Mouse (Mus musculus) heart, embryonic 14.5 days (tissue): ENCODE data around the gene Hexim2. TPM values are rescaled to one million over a fixed set of nuclear protein-coding genes. Genes with fewer than 3 reads are reported as not detected.

Source experiments
- ATAC-seq: fragments of 200-750 bp; cut with Nextera tagmentation; 2 replicates; pipeline ENCODE4 v1.8.0; 2017; ENCODE audit warnings: low read depth, moderate TSS enrichment; ENCODE audit not compliant: insufficient number of reproducible peaks, insufficient read depth, low FRiP score
- H3K27ac ChIP-seq, 2 experiments: fragments of 200-500 bp in 1 of 2; fragments of 300-500 bp in 1 of 2; sonication (generic) in 1 of 2; replicated peaks in 1 of 2; 2 replicates each; pipeline ENCODE4 v1.5.1; 2012 to 2014; ENCODE audit warnings: low read depth in 2 of 2, low read length in 2 of 2, control low read depth in 1 of 2, mild to moderate bottlenecking in 1 of 2, mixed read lengths in 1 of 2; ENCODE audit not compliant: control insufficient read depth in 1 of 2, insufficient read depth in 1 of 2
- H3K27me3 ChIP-seq: fragments of 300-500 bp; sonication (generic); 2 replicates; pipeline ENCODE4 v1.6.1; 2014; ENCODE audit warnings: mild to moderate bottlenecking, low read length, control low read depth; ENCODE audit not compliant: control insufficient read depth, insufficient read depth
- H3K36me3 ChIP-seq: fragments of 300-500 bp; sonication (generic); 2 replicates; pipeline ENCODE4 v1.6.1; 2014; ENCODE audit warnings: mild to moderate bottlenecking, control low read depth, low read length, mixed read lengths; ENCODE audit not compliant: control insufficient read depth, insufficient read depth
- H3K4me1 ChIP-seq, 2 experiments: fragments of 200-500 bp in 1 of 2; fragments of 300-500 bp in 1 of 2; sonication (generic) in 1 of 2; 2 replicates each; pipeline ENCODE4 v1.6.1; 2012 to 2014; ENCODE audit warnings: low read length in 2 of 2, control low read depth in 1 of 2, mixed read lengths in 1 of 2; ENCODE audit not compliant: control insufficient read depth in 2 of 2, insufficient read depth in 2 of 2
- H3K4me2 ChIP-seq: fragments of 300-500 bp; sonication (generic); 2 replicates; pipeline ENCODE4 v1.6.1; 2014; ENCODE audit warnings: mild to moderate bottlenecking, low read length
- H3K4me3 ChIP-seq, 2 experiments: fragments of 200-500 bp in 1 of 2; fragments of 300-500 bp in 1 of 2; sonication (generic) in 1 of 2; 2 replicates each; pipeline ENCODE4 v1.5.1; 2012 to 2014; ENCODE audit warnings: low read length in 2 of 2, mild to moderate bottlenecking in 2 of 2, control low read depth in 1 of 2, low read depth in 1 of 2, moderate library complexity in 1 of 2; ENCODE audit not compliant: control insufficient read depth in 1 of 2, insufficient read depth in 1 of 2
- H3K9ac ChIP-seq: fragments of 300-500 bp; sonication (generic); 2 replicates; pipeline ENCODE4 v1.6.1; 2014; ENCODE audit warnings: mild to moderate bottlenecking, low read length
- H3K9me3 ChIP-seq: fragments of 300-500 bp; sonication (generic); 2 replicates; pipeline ENCODE4 v1.6.1; 2016; ENCODE audit warnings: low read length, control low read depth; ENCODE audit not compliant: control insufficient read depth
- WGBS: fragments of 180-500 bp; shearing (Covaris S2); extraction: QIAGEN DNeasy Blood & Tissue Kit; methylation state at CpG from one replicate; pipeline ENCODE4 v1.1.7; 2014; 5-methylcytosine and 5-hydroxymethylcytosine counted together
- polyA plus RNA-seq: library from polyadenylated mRNA; unstranded; fragments of >200 nt; fragmentation: Nextera tagmentation; extraction: Ambion mirVana; gene quantifications from 2 replicates; pipeline ENCODE4 v1.2.1, GENCODE M21; 2014

Hexim2 gene
- polyA plus RNA-seq, 1 experiment from 2014 or later, result 4.1 TPM

DNA sequence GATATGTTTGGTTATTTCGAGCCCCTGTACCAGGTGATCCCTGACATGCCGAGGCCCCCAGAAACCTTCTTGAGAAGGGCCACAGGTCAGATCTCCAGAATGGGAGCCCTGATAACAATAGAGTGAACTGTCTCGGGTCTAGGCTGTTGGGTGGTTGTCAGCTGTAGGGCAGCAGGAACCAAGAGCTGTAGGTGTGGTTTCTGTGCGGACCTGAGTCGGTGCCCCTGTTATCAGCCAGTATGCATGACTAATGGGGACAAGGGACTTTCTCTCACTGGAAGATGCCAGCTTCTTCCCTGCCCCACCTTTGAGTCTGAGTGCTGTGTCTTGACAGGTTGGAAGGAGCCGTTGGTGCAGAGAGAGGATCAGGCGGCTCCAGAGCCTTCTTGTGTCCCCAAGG lies 27.8 kb upstream of the Hexim2 start:
- Histone ChIP-seq H3K9ac (no peak overlapping the region), H3K27me3 (no peaks in the 10 kb centered on the region), H3K4me2 (no peak overlapping the region; the same call in 1 of the 2 replicates), H3K9me3 (no peaks in the 10 kb centered on the region), H3K36me3 (peaks cover 5% of the 10 kb centered on the region; the same call in 1 of the 2 replicates), H3K4me1 (peaks cover 19 to 23% of the 10 kb centered on the region in 2 experiments), H3K4me3 (no peak overlapping the region), H3K27ac (no peak overlapping the region)
- ATAC-seq, result no peak
- WGBS, result 62% methylated on average over 7 of the region's 7 CpGs

DNA sequence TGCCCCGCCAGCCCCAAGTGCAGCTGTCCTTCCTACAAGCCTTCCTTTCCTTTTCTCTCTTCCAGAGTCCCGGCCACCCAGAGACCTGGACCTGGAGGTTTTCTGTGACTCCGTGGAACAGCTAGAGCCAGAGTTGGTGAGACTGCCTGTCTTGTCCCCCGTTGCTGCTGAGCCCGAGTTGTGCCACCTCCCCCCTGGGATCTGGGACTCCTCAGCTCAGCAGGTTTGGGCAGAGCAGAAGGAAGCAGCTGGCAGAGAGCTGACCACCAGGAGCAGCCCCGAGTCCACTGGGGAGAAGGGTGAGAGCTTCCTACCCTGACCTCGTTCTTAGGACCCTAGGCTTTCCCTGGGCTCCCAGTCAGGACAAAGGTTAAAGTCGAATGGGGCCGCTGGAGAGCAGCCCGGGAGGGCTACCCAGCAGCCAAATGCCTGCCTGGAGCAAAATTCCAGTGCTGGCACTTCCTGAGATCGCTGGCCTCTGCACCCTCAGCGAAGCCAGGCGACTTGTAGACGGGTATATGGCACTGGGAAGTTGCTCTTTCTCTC lies 27.0 kb upstream of the Hexim2 start:
- Histone ChIP-seq H3K27me3 (no peaks in the 10 kb centered on the region), H3K9ac (no peak overlapping the region), H3K27ac (no peak overlapping the region), H3K4me3 (no peak overlapping the region), H3K36me3 (peaks cover 5% of the 10 kb centered on the region; the same call in 1 of the 2 replicates), H3K4me2 (no peak overlapping the region), H3K9me3 (no peaks in the 10 kb centered on the region), H3K4me1 (peaks cover 16 to 17% of the 10 kb centered on the region in 2 experiments; a peak in 3 of 4 replicates)
- ATAC-seq, result no peak
- 51% methylated on average over 14 of the region's 14 CpGs for WGBS

- ATAC-seq, result no peak
- peaks cover 12 to 13% of the 10 kb centered on the region in 2 experiments; a peak in 3 of 4 replicates for H3K4me1 ChIP-seq
- H3K36me3 ChIP-seq, result peaks cover 5% of the 10 kb centered on the region; the same call in 1 of the 2 replicates
- H3K4me2 ChIP-seq, result no peak overlapping the region
- no peak overlapping the region for H3K27ac ChIP-seq
- 85% methylated on average over 6 of the region's 6 CpGs for WGBS
- no peaks in the 10 kb centered on the region for H3K27me3 ChIP-seq
- H3K9me3 ChIP-seq, result no peaks in the 10 kb centered on the region
- H3K4me3 ChIP-seq, result no peak overlapping the region
- no peak overlapping the region for H3K9ac ChIP-seq
These were observed 26.4 kb upstream of the Hexim2 start for GRCm38 (mm10) chr11:103105810-103106209.

GRCm38 (mm10) chr11:103106386-103106785 lies 25.8 kb upstream of the Hexim2 start:
- no peak overlapping the region for H3K27ac ChIP-seq
- peaks cover 11 to 12% of the 10 kb centered on the region in 2 experiments for H3K4me1 ChIP-seq
- peaks cover 5% of the 10 kb centered on the region; the same call in 1 of the 2 replicates for H3K36me3 ChIP-seq
- no peaks in the 10 kb centered on the region for H3K9me3 ChIP-seq
- WGBS, result 62% methylated on average over 4 of the region's 4 CpGs
- H3K4me2 ChIP-seq, result no peak overlapping the region
- no peak overlapping the region for H3K9ac ChIP-seq
- ATAC-seq, result no peak
- no peak overlapping the region for H3K4me3 ChIP-seq
- no peaks in the 10 kb centered on the region for H3K27me3 ChIP-seq

DNA sequence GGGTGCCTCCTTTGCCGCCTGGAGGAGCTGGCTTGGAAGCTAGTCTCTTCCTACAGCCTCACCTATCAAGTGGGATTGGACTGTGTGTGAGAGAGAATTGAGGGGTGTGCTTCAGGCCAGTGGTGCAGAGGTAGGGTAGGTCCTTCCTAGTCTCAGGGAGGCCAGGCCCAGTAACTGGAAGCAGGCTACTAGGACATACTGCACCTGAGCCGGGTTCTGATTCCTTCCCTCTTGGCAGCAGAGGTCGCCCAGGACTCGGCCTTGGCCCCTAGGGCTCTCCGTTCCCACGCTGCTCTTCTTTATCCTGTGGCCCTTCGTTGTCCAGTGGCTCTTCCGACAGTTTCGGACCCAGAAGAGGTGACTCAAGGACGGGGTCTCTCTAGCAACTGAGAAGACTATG lies 20.9 kb upstream of the Hexim2 start:
- peak overlapping the region; percentile 39 to 45 for H3K4me3 ChIP-seq
- H3K9me3 ChIP-seq, result no peaks in the 10 kb centered on the region
- H3K4me1 ChIP-seq, result peaks cover 21 to 22% of the 10 kb centered on the region in 2 experiments
- no peaks in the 10 kb centered on the region for H3K27me3 ChIP-seq
- no peak for ATAC-seq
- H3K27ac ChIP-seq, result peak overlapping the region in 1 of 2 experiments; percentile 61; a peak in 3 of 4 replicates
- peak overlapping the region; percentile 59 for H3K9ac ChIP-seq
- WGBS, result 16% methylated on average over 10 of the region's 10 CpGs
- H3K4me2 ChIP-seq, result peak overlapping the region; percentile 65
- H3K36me3 ChIP-seq, result 0 out of 2 replicates have a peak, but pooled peaks cover under 1% of the 10 kb centered on the region

DNA sequence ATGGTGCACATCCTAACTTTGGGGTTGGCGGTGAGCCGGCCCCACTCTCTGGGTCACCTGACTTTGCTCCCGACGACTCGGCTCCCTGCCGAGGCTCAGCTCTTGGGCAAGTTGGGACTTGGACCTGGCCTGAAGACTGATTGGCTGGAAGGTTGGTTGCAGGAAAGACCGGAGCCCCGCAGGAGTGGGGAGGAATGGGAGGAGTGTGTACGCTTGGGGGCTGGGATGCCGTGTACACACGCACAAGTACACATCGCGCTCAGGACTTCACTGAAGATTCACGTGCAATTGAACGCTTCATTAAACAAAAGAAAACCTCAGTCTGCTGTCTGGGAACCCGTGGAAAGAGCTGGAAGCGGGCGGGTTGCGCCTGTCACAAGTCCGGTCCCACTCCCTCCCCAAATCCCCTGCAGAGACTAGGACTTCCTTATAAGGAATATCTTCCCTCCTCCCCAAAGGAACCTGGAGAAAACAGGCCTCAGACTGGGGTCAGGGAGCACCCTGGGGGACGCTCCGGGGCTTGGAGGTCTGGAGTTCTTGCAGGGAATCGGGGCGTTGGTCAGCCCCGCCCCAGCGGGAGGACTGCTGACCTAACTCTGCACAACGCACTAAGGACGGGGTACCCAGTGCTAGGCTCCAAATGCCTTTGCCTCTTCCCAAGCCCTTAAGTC lies 20.2 kb upstream of the Hexim2 start:
- H3K4me3 ChIP-seq, result peak overlapping the region; percentile 39 to 45
- H3K4me1 ChIP-seq, result peaks cover 21 to 22% of the 10 kb centered on the region in 2 experiments
- H3K36me3 ChIP-seq, result no peaks in the 10 kb centered on the region
- H3K27me3 ChIP-seq, result no peaks in the 10 kb centered on the region
- no peaks in the 10 kb centered on the region for H3K9me3 ChIP-seq
- ATAC-seq, result no peak
- peak overlapping the region; percentile 59 for H3K9ac ChIP-seq
- H3K4me2 ChIP-seq, result peak overlapping the region; percentile 65
- under 1% methylated on average over 28 of the region's 28 CpGs for WGBS
- H3K27ac ChIP-seq, result peak overlapping the region; percentile 18 to 61; a peak in 3 of 4 replicates

GRCm38 (mm10) chr11:103112552-103112912 lies 19.7 kb upstream of the Hexim2 start:
- WGBS, result 17% methylated on average over 9 of the region's 9 CpGs
- H3K27ac ChIP-seq, result peak overlapping the region; percentile 21 to 61; a peak in 2 of 4 replicates
- ATAC-seq, result no peak
- H3K36me3 ChIP-seq, result no peaks in the 10 kb centered on the region
- H3K4me2 ChIP-seq, result peak overlapping the region; percentile 65
- no peaks in the 10 kb centered on the region for H3K9me3 ChIP-seq
- H3K4me1 ChIP-seq, result peaks cover 21 to 22% of the 10 kb centered on the region in 2 experiments
- no peaks in the 10 kb centered on the region for H3K27me3 ChIP-seq
- peak overlapping the region; percentile 39 to 45 for H3K4me3 ChIP-seq
- H3K9ac ChIP-seq, result peak overlapping the region; percentile 59
